Mouse (Mus musculus) kidney, adult 2 months (tissue): Measurements from ENCODE around the gene Dnajc22.

ENCODE experiments used
- CTCF ChIP-seq: fragments of 200-500 bp; conservative IDR thresholded peaks from 2 replicates; pipeline ENCODE4 v1.5.1; 2011; ENCODE audit warnings: low read depth, mild to moderate bottlenecking, control low read depth, low read length, moderate library complexity, mixed read lengths; ENCODE audit not compliant: insufficient read depth, insufficient read length
- POLR2A ChIP-seq: fragments of 200-500 bp; IDR thresholded peaks from one replicate; pipeline ENCODE4 v1.6.1; 2011; ENCODE audit warnings: low read depth, low read length, control low read depth

GRCm38 (mm10) chr15:99044854-99045253 lies 48.1 kb upstream of the Dnajc22 start:
- TF ChIP-seq CTCF (no peak), POLR2A (no peak)
